Mouse (Mus musculus) small intestine, adult 2 months (tissue): ENCODE results near the gene Scnn1b. TPM values are rescaled to one million over a fixed set of nuclear protein-coding genes. Genes with fewer than 3 reads are reported as not detected.

Experiments
- H3K27ac ChIP-seq: fragments of 200-500 bp; 2 replicates; pipeline ENCODE4 v1.5.1; 2012; ENCODE audit warnings: low read depth, low read length, control low read depth, inconsistent platforms; ENCODE audit not compliant: insufficient read depth
- H3K27me3 ChIP-seq: fragments of 200-500 bp; 2 replicates; pipeline ENCODE4 v1.6.1; 2012; ENCODE audit warnings: mild to moderate bottlenecking, moderate library complexity, low read length, inconsistent platforms; ENCODE audit not compliant: control insufficient read depth, insufficient read depth
- H3K36me3 ChIP-seq: fragments of 200-500 bp; 2 replicates; pipeline ENCODE4 v1.6.1; 2012; ENCODE audit warnings: mild to moderate bottlenecking, low read length, control low read depth, inconsistent platforms; ENCODE audit not compliant: control insufficient read depth, insufficient read depth
- H3K4me1 ChIP-seq: fragments of 200-500 bp; 2 replicates; pipeline ENCODE4 v1.6.1; 2012; ENCODE audit warnings: low read length, inconsistent platforms, mixed read lengths; ENCODE audit not compliant: control insufficient read depth, insufficient read depth, insufficient read length
- H3K4me3 ChIP-seq: fragments of 200-500 bp; 2 replicates; pipeline ENCODE4 v1.5.1; 2012; ENCODE audit warnings: low read depth, mild to moderate bottlenecking, control low read depth, inconsistent platforms, low read length, moderate library complexity
- CTCF ChIP-seq: fragments of 200-500 bp; IDR thresholded peaks from 2 replicates; pipeline ENCODE4 v1.5.1; 2012; ENCODE audit warnings: low read depth, mild to moderate bottlenecking, control low read depth, inconsistent platforms, low read length, moderate library complexity, mixed read lengths; ENCODE audit not compliant: insufficient replicate concordance, insufficient read length; ENCODE audit errors: extremely low read depth
- POLR2A ChIP-seq: fragments of 200-500 bp; IDR thresholded peaks from 2 replicates; pipeline ENCODE4 v1.6.1; 2012; ENCODE audit warnings: low read depth, mild to moderate bottlenecking, control low read depth, inconsistent platforms, low read length, moderate library complexity
- WGBS: fragments of 180-500 bp; shearing (Covaris S2); methylation state at CpG from one replicate; pipeline ENCODE4 v1.1.7; 2018; 5-methylcytosine and 5-hydroxymethylcytosine counted together
- polyA plus RNA-seq: library from polyadenylated mRNA; depleted of rRNA; stranded (reverse); fragments of >200 nt; gene quantifications from 2 replicates; pipeline ENCODE4 v1.2.3, GENCODE M21; 2012

Scnn1b gene
- polyA plus RNA-seq, 1 experiment = 0.10 TPM

DNA sequence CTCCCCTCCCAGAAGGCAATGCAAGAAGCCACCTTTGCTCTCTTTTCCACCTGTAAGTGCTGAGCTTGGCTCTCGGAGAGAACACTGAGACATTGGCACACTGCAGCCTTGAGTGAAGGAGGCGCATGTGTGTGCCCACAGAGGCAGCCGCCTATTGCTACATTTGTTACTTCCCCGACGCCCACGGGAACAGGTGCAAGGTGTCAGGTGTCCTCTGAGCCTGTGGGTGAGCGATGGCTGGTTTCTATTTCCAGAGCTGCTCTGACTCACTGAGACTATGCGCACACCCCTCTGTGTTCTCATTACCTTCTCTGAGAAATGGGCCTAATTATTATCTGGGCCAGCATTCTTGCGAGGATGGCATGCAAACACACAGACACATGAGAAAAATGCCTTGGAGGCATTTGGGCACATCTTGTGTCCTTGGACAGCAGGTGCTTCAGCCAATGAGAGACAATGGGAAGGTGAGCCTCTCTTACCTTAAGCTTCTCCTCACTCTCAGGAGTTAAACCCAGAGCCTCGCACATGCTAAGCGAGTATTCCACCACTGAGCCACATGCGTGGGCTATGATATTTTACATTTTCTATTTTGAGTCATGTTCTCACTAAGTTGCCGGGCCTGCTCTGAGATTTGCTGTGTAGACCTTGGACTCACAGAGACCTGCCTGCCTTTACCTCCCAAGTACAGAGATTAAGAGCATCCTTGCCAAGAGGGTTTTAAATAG is 26.0 kb downstream of the Scnn1b start:
- H3K4me1 ChIP-seq = no peaks in the 10 kb centered on the region
- no peak overlapping the region for H3K27ac ChIP-seq
- no peaks in the 10 kb centered on the region for H3K27me3 ChIP-seq
- no peak overlapping the region for H3K4me3 ChIP-seq
- 76% methylated on average over 13 of the region's 13 CpGs for WGBS
- no peaks in the 10 kb centered on the region for H3K36me3 ChIP-seq
- TF ChIP-seq CTCF (no peak), POLR2A (no peak)

DNA sequence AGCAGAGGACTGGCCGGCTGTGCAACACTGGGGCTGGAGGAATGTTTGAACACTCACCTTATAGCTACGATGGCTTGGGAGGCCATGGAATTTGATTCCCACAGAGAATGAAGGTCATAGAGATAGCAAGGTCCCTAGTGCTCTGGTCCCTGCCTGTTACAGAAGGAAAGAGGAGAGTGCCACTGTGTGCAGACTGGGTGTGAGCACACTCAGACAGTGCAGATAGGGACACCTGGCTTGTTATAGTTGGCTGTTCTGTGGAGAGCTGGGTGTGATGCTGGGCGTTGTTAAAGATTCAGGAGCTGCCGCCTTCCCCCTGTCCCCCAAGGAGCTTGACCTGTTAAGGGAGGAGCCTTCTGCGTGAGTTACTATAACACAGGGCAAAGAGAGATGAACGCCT is 31.9 kb downstream of the Scnn1b start:
- Histone ChIP-seq H3K27ac (no peak overlapping the region), H3K27me3 (no peaks in the 10 kb centered on the region), H3K36me3 (no peaks in the 10 kb centered on the region), H3K4me3 (no peak overlapping the region), H3K4me1 (no peaks in the 10 kb centered on the region)
- TF ChIP-seq POLR2A (no peak), CTCF (no peak)
- WGBS = 29% methylated on average over 6 of the region's 6 CpGs

DNA sequence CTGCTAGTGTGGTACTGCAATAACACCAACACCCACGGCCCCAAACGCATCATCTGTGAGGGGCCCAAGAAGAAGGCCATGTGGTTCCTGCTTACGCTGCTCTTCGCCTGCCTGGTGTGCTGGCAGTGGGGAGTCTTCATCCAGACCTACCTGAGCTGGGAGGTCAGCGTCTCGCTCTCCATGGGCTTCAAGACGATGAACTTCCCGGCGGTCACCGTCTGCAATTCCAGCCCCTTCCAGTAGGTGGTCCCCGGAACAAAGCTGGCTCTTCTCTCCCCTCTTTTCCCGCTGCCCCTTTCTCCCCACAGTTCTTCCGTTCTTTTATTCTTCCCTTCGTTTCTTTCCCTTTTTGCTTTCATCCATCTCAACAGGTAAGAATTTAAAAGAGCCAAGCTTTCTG is 34.5 kb downstream of the Scnn1b start:
- TF ChIP-seq CTCF = peak; percentile 65
- no peak for TF ChIP-seq POLR2A
- Histone ChIP-seq H3K36me3 (no peaks in the 10 kb centered on the region), H3K4me3 (no peak overlapping the region), H3K4me1 (no peaks in the 10 kb centered on the region), H3K27me3 (no peaks in the 10 kb centered on the region), H3K27ac (no peak overlapping the region)
- 12% methylated on average over 14 of the region's 14 CpGs for WGBS

DNA sequence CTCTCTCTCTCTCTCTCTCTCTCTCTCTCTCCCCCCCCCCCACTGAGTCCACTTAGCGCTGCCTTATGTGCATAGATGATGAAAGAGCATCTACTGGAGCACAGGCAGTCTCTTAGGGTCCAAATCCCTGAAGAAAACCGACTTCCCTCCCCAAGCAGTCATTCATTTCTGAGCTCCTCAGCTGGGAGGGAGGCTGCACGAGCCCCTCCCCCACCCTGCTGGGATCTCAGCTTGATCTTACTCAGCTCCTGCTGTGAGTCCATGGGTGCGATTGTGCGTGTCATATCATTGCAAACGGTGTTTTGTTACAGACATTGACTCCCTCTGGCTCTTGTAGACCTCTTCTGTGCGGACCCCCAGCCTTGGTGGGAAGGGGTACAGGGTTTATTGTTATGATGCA is 35.1 kb downstream of the Scnn1b start:
- Histone ChIP-seq H3K4me3 (no peak overlapping the region), H3K36me3 (no peaks in the 10 kb centered on the region), H3K4me1 (no peaks in the 10 kb centered on the region), H3K27me3 (no peaks in the 10 kb centered on the region), H3K27ac (no peak overlapping the region)
- WGBS = 13% methylated on average over 7 of the region's 7 CpGs
- TF ChIP-seq POLR2A (no peak), CTCF (no peak)

DNA sequence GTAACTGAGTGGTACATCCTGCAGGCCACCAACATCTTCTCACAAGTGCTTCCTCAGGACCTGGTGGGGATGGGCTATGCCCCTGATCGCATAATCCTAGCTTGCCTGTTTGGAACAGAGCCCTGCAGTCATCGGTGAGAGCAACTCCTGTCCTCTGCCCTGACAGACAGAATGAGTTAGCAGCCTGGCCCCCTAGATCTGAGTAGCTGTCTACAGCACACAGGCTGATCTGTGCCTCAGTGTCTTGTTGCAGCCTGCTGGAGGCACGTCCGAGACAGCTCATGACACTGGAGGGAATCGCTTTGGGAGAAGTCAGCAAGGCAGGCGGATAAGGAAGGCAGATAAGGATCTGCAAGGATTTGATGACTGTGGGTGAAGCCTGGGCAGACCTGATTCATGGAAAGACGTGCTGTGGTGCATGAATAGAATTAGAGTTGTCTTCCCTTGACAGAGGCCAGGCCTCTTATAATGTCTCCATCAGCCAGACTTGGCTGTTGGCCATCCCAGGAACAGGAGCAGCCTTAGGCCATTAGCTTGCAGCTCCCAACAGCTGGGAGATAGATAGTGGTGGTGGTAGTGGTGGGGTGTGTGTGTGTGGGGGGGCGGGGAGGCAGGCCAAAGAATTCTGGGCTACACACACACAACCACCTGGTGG is 38.0 kb downstream of the Scnn1b start:
- WGBS = 64% methylated on average over 8 of the region's 8 CpGs
- H3K4me1 ChIP-seq = no peaks in the 10 kb centered on the region
- no peak overlapping the region for H3K27ac ChIP-seq
- H3K36me3 ChIP-seq = no peaks in the 10 kb centered on the region
- H3K4me3 ChIP-seq = no peak overlapping the region
- TF ChIP-seq CTCF = no peak
- TF ChIP-seq POLR2A = no peak
- H3K27me3 ChIP-seq = no peaks in the 10 kb centered on the region

DNA sequence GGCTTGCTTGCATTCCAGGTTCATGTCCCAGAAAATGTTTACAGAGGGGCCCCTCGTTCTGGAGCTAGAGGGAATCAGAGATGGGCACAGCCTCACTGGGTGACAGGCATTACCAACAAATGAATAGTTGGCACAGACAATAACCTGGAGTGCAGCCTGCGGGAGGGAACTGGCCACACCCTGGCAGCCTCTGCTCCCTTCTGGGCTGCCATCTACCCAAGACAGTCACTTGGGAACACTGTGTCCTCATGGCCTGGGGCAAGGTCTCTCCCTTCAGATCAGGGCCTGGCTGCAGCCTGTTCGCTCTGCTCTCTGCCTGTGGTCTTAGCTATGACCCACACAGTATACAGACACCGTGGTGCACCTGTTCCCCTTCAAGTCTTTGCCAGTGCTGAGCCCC is 42.0 kb downstream of the Scnn1b start:
- Histone ChIP-seq H3K36me3 (no peaks in the 10 kb centered on the region), H3K4me1 (no peaks in the 10 kb centered on the region), H3K27me3 (no peaks in the 10 kb centered on the region), H3K4me3 (no peak overlapping the region), H3K27ac (no peak overlapping the region)
- TF ChIP-seq CTCF (no peak), POLR2A (no peak)
- WGBS = 32% methylated on average over 4 of the region's 4 CpGs

DNA sequence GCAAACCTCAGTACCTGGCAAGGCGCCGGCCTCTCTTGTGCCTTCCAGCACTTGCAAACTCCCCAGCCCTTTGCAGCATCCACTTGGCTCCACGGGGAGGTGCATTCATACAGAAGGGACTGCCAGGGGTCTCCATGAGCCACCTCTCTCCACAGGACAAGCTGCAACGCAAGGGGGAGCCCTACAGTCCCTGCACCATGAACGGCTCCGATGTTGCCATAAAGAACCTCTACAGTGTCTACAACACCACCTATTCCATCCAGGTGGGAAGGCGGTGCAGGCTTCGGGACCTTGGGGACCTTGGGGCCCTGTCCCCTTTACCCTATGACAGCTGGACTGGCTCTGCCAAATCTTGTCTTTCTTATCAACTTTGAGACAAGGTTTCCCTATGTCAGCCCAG is 47.4 kb downstream of the Scnn1b start:
- no peaks in the 10 kb centered on the region for H3K36me3 ChIP-seq
- TF ChIP-seq CTCF = no peak
- no peak for TF ChIP-seq POLR2A
- no peak overlapping the region for H3K27ac ChIP-seq
- H3K27me3 ChIP-seq = no peaks in the 10 kb centered on the region
- no peak overlapping the region for H3K4me3 ChIP-seq
- WGBS = 67% methylated on average over 8 of the region's 8 CpGs
- H3K4me1 ChIP-seq = no peaks in the 10 kb centered on the region
